Mouse (Mus musculus) lung, embryonic 15.5 days (tissue): ENCODE data around the gene Gm47995. TPM values are rescaled to one million over a fixed set of nuclear protein-coding genes. Genes with fewer than 3 reads are reported as not detected.

Experiments
- ATAC-seq: fragments of 200-750 bp; cut with Nextera tagmentation; 2 replicates; pipeline ENCODE4 v1.8.0; 2017; ENCODE audit warnings: moderate number of reproducible peaks, borderline replicate concordance; ENCODE audit not compliant: low FRiP score, low TSS enrichment; ENCODE audit errors: extremely low read depth
- H3K27ac ChIP-seq: fragments of 300-500 bp; sonication (generic); 2 replicates; pipeline ENCODE4 v1.5.1; 2015; ENCODE audit warnings: moderate library complexity, mild to moderate bottlenecking, inconsistent platforms
- H3K27me3 ChIP-seq: fragments of 300-500 bp; sonication (generic); 2 replicates; pipeline ENCODE4 v1.6.1; 2015; ENCODE audit warnings: inconsistent platforms
- H3K36me3 ChIP-seq: fragments of 300-500 bp; sonication (generic); 2 replicates; pipeline ENCODE4 v1.6.1; 2015; ENCODE audit warnings: inconsistent platforms
- H3K4me1 ChIP-seq: fragments of 300-500 bp; sonication (generic); 2 replicates; pipeline ENCODE4 v1.6.1; 2015; ENCODE audit warnings: inconsistent platforms
- H3K4me2 ChIP-seq: fragments of 300-500 bp; sonication (generic); 2 replicates; pipeline ENCODE4 v1.6.1; 2015; ENCODE audit warnings: inconsistent platforms, mild to moderate bottlenecking, moderate library complexity
- H3K4me3 ChIP-seq: fragments of 300-500 bp; sonication (generic); 2 replicates; pipeline ENCODE4 v1.5.1; 2015; ENCODE audit warnings: mild to moderate bottlenecking, inconsistent platforms
- H3K9ac ChIP-seq: fragments of 300-500 bp; sonication (generic); 2 replicates; pipeline ENCODE4 v1.6.1; 2015; ENCODE audit warnings: inconsistent platforms
- H3K9me3 ChIP-seq: fragments of 300-500 bp; sonication (generic); 2 replicates; pipeline ENCODE4 v1.6.1; 2016; ENCODE audit warnings: inconsistent platforms
- WGBS: fragments of 180-500 bp; shearing (Covaris S2); methylation state at CpG from one replicate; pipeline ENCODE4 v1.1.7; 2015; 5-methylcytosine and 5-hydroxymethylcytosine counted together
- polyA plus RNA-seq: library from polyadenylated mRNA; unstranded; fragments of >200 nt; fragmentation: Nextera tagmentation; extraction: Ambion mirVana; gene quantifications from 2 replicates; pipeline ENCODE4 v1.2.1, GENCODE M21; 2015

Gene Gm47995
- polyA plus RNA-seq, 1 experiment from 2014 or later, result not detected

GRCm38 (mm10) chr1:151219045-151219444, 20.8 kb downstream of the Gm47995 start:
- ATAC-seq, result no peak
- Histone ChIP-seq H3K9ac (no peak overlapping the region), H3K4me3 (no peak overlapping the region), H3K4me2 (no peak overlapping the region), H3K36me3 (no peaks in the 10 kb centered on the region), H3K27ac (no peak overlapping the region), H3K9me3 (no peaks in the 10 kb centered on the region), H3K27me3 (no peaks in the 10 kb centered on the region), H3K4me1 (no peaks in the 10 kb centered on the region)
- 87% methylated on average over 5 of the region's 5 CpGs for WGBS

GRCm38 (mm10) chr1:151220098-151220497, 21.9 kb downstream of the Gm47995 start:
- H3K36me3 ChIP-seq, result no peaks in the 10 kb centered on the region
- 72% methylated on average over 7 of the region's 7 CpGs for WGBS
- H3K9me3 ChIP-seq, result no peaks in the 10 kb centered on the region
- H3K4me2 ChIP-seq, result no peak overlapping the region
- H3K27me3 ChIP-seq, result no peaks in the 10 kb centered on the region
- ATAC-seq, result no peak
- no peak overlapping the region for H3K9ac ChIP-seq
- H3K27ac ChIP-seq, result no peak overlapping the region
- no peak overlapping the region for H3K4me3 ChIP-seq
- no peaks in the 10 kb centered on the region for H3K4me1 ChIP-seq

GRCm38 (mm10) chr1:151222561-151223267, 24.5 kb downstream of the Gm47995 start:
- WGBS, result 84% methylated on average over 10 of the region's 10 CpGs
- ATAC-seq, result no peak; the same call in 1 of the 2 replicates

GRCm38 (mm10) chr1:151223377-151223776, 25.1 kb downstream of the Gm47995 start:
- H3K27ac ChIP-seq, result no peak overlapping the region
- H3K9ac ChIP-seq, result no peak overlapping the region

More at GRCm38 (mm10) chr1:151222561-151223267, 24.5 kb downstream of the Gm47995 start:
- Histone ChIP-seq H3K4me1 (no peaks in the 10 kb centered on the region), H3K27ac (no peak overlapping the region), H3K9ac (no peak overlapping the region), H3K36me3 (no peaks in the 10 kb centered on the region), H3K27me3 (no peaks in the 10 kb centered on the region), H3K4me2 (no peak overlapping the region), H3K9me3 (no peaks in the 10 kb centered on the region), H3K4me3 (no peak overlapping the region)

GRCm38 (mm10) chr1:151224536-151224935, 26.3 kb downstream of the Gm47995 start:
- no peak for ATAC-seq
- 83% methylated on average over 1 of the region's 1 CpGs for WGBS

More at GRCm38 (mm10) chr1:151223377-151223776, 25.1 kb downstream of the Gm47995 start:
- H3K4me3 ChIP-seq, result no peak overlapping the region
- 56% methylated on average over 1 of the region's 1 CpGs for WGBS
- no peaks in the 10 kb centered on the region for H3K27me3 ChIP-seq
- H3K4me1 ChIP-seq, result no peaks in the 10 kb centered on the region
- no peaks in the 10 kb centered on the region for H3K9me3 ChIP-seq
- ATAC-seq, result no peak
- H3K4me2 ChIP-seq, result no peak overlapping the region
- H3K36me3 ChIP-seq, result no peaks in the 10 kb centered on the region

GRCm38 (mm10) chr1:151227506-151227905, 29.3 kb downstream of the Gm47995 start:
- Histone ChIP-seq H3K4me1 (no peaks in the 10 kb centered on the region), H3K27me3 (no peaks in the 10 kb centered on the region), H3K4me3 (no peak overlapping the region), H3K27ac (no peak overlapping the region), H3K9ac (no peak overlapping the region), H3K4me2 (no peak overlapping the region), H3K9me3 (no peaks in the 10 kb centered on the region), H3K36me3 (no peaks in the 10 kb centered on the region)
- 58% methylated on average over 8 of the region's 8 CpGs for WGBS
- ATAC-seq, result no peak

More at GRCm38 (mm10) chr1:151224536-151224935, 26.3 kb downstream of the Gm47995 start:
- Histone ChIP-seq H3K27me3 (no peaks in the 10 kb centered on the region), H3K36me3 (no peaks in the 10 kb centered on the region), H3K4me3 (no peak overlapping the region), H3K4me1 (no peaks in the 10 kb centered on the region), H3K27ac (no peak overlapping the region), H3K4me2 (no peak overlapping the region), H3K9ac (no peak overlapping the region), H3K9me3 (no peaks in the 10 kb centered on the region)

GRCm38 (mm10) chr1:151228320-151228989, 30.2 kb downstream of the Gm47995 start:
- Histone ChIP-seq H3K9ac (no peak overlapping the region), H3K9me3 (no peaks in the 10 kb centered on the region), H3K36me3 (no peaks in the 10 kb centered on the region), H3K4me3 (no peak overlapping the region), H3K4me2 (no peak overlapping the region), H3K27ac (no peak overlapping the region), H3K27me3 (no peaks in the 10 kb centered on the region), H3K4me1 (no peaks in the 10 kb centered on the region)
- 68% methylated on average over 1 of the region's 1 CpGs for WGBS
- no peak for ATAC-seq

GRCm38 (mm10) chr1:151232346-151232745, 34.1 kb downstream of the Gm47995 start:
- Histone ChIP-seq H3K4me2 (no peak overlapping the region), H3K36me3 (no peaks in the 10 kb centered on the region), H3K27ac (no peak overlapping the region), H3K4me3 (no peak overlapping the region), H3K9ac (no peak overlapping the region), H3K4me1 (0 out of 2 replicates have a peak, but pooled peaks cover 10% of the 10 kb centered on the region), H3K27me3 (no peaks in the 10 kb centered on the region), H3K9me3 (no peaks in the 10 kb centered on the region)
- no peak for ATAC-seq
- WGBS, result 78% methylated on average over 3 of the region's 3 CpGs

GRCm38 (mm10) chr1:151233756-151234155, 35.5 kb downstream of the Gm47995 start:
- H3K4me1 ChIP-seq, result 0 out of 2 replicates have a peak, but pooled peaks cover 10% of the 10 kb centered on the region
- H3K9ac ChIP-seq, result no peak overlapping the region
- WGBS, result 61% methylated on average over 3 of the region's 3 CpGs
- no peaks in the 10 kb centered on the region for H3K9me3 ChIP-seq
- H3K36me3 ChIP-seq, result no peaks in the 10 kb centered on the region
- H3K27ac ChIP-seq, result no peak overlapping the region
- no peak overlapping the region for H3K4me2 ChIP-seq
- ATAC-seq, result no peak
- no peaks in the 10 kb centered on the region for H3K27me3 ChIP-seq
- no peak overlapping the region for H3K4me3 ChIP-seq

GRCm38 (mm10) chr1:151235574-151235973, 37.3 kb downstream of the Gm47995 start:
- WGBS, result 49% methylated on average over 2 of the region's 2 CpGs
- H3K36me3 ChIP-seq, result no peaks in the 10 kb centered on the region
- H3K4me3 ChIP-seq, result no peak overlapping the region
- no peak overlapping the region for H3K27ac ChIP-seq
- H3K9ac ChIP-seq, result no peak overlapping the region
- no peaks in the 10 kb centered on the region for H3K27me3 ChIP-seq
- no peak overlapping the region for H3K4me2 ChIP-seq
- ATAC-seq, result no peak
- 0 out of 2 replicates have a peak, but pooled peaks cover 10% of the 10 kb centered on the region for H3K4me1 ChIP-seq
- no peaks in the 10 kb centered on the region for H3K9me3 ChIP-seq

GRCm38 (mm10) chr1:151236141-151236930, 38.1 kb downstream of the Gm47995 start:
- Histone ChIP-seq H3K4me2 (no peak overlapping the region), H3K9me3 (no peaks in the 10 kb centered on the region), H3K27me3 (no peaks in the 10 kb centered on the region), H3K27ac (peak overlapping the region; percentile 26; the same call in 1 of the 2 replicates), H3K4me3 (no peak overlapping the region), H3K36me3 (no peaks in the 10 kb centered on the region), H3K9ac (no peak overlapping the region), H3K4me1 (0 out of 2 replicates have a peak, but pooled peaks cover 10% of the 10 kb centered on the region)
- 54% methylated on average over 13 of the region's 13 CpGs for WGBS
- no peak; the same call in 1 of the 2 replicates for ATAC-seq
